In the genomic region with DNA sequence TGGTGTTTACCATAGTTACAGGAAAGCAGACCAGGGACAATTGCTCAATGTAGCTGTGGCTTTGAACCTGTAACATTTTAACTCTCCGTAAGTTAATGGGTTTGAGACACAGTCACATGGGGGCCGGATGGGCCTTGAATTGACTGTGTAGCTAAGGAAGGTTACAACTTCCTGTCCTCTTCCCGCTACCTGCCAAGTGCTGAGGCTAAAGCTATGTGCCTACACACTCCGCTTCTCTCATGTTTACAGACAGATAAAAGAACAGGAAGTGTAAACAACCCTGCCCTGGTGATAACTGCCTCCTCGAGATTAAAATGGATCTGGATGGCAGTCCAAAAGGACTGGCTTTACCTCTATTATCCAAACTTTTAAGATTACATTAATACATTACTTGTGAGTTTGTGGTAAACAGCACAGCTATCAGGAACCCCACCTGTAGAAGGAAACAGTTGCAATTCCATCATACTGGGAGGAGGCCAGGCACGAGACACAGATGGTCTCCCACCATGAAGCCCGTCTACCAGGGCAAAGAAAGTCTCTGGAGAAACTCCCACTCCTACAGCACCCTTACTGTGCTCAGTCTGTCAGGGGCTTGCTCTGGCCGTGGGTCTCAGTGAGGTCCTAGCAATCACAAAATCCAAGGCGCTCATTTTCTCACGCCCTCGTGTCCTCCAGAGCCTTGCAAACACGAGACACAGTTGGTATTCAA, we compare ENCODE assay signal across 8 mouse cellular contexts. TPM values are rescaled to one million over a fixed set of nuclear protein-coding genes. Genes with fewer than 3 reads are reported as not detected.
A peak's percentile ranks its signal among the peaks of the same experiment; 100 is the strongest.
DNase-seq lines count a peak whose midpoint lies in the region; ATAC-seq lines count a peak whose summit lies in the region.

No protein-coding gene starts in this region.

- WGBS in limb, embryonic 10.5 days, result 30% methylated on average over 12 of the region's 12 CpGs

- DNase-seq in embryo, embryonic 10 days (ENCODE audit: low spot score), result peak; percentile 15
- no peak for DNase-seq in embryo, embryonic 11 days
- DNase-seq in thymus, postnatal 0 days (ENCODE audit: low spot score), result peak; percentile 9
- no peak for DNase-seq in thymus, postnatal 10 days (ENCODE audit: low spot score in 2 of 2)
- DNase-seq in limb, embryonic 10.5 days (ENCODE audit: low spot score), result no peak
- peak; percentile 36 for DNase-seq in testis, postnatal 14 days (ENCODE audit: low spot score)
- DNase-seq in gastrocnemius, postnatal 25 days, result no peak

- H3K27me3 ChIP-seq in limb, embryonic 10.5 days (ENCODE audit: low read depth, poor library complexity, severe bottlenecking), result no peaks in the 10 kb centered on the region

- peak overlapping the region; percentile 66; the same call in 1 of the 2 replicates for H3K27ac ChIP-seq in limb, embryonic 10.5 days

- peak overlapping the region; percentile 32 for H3K4me3 ChIP-seq in limb, embryonic 10.5 days

- no peaks in the 10 kb centered on the region for H3K36me3 ChIP-seq in limb, embryonic 10.5 days

- peaks cover 15% of the 10 kb centered on the region for H3K4me1 ChIP-seq in limb, embryonic 10.5 days

- no peaks in the 10 kb centered on the region for H3K9me3 ChIP-seq in limb, embryonic 10.5 days (replicated peaks)

- ATAC-seq in activated CD4-positive, CD25-positive, alpha-beta regulatory T cell, adult 4 months, result no peak

RNA-seq across cellular contexts. Expression of a gene that starts 54.7 kb away (rescaled TPM):
- 24.0 and 26.0 TPM in 2 replicates for polyA plus RNA-seq in thymus, postnatal 0 days (2015; fragmentation: Nextera tagmentation; extraction: Ambion mirVana)
- polyA plus RNA-seq in limb, embryonic 10.5 days (2016; fragmentation: Nextera tagmentation; extraction: Ambion mirVana), result 8.6 and 13.0 TPM in 2 replicates
- 100 to 1,000 TPM; 158 to 195 TPM for total RNA-seq in gastrocnemius, postnatal 25 days (2021)
- polyA plus RNA-seq in activated CD4-positive, CD25-positive, alpha-beta regulatory T cell, adult 4 months (2017; shearing (Covaris generic)), result 10 to 100 TPM; 34.8 to 57.5 TPM

Comparison
In these comparisons a context has a peak if more than half of its experiments do, and no peak if none do; other contexts are left out.
1. DNase-seq: peak in embryo, embryonic 10 days (single experiment), thymus, postnatal 0 days (single experiment) and testis, postnatal 14 days (single experiment); none in embryo, embryonic 11 days (single experiment), thymus, postnatal 10 days (0 of 2), limb, embryonic 10.5 days (single experiment) and gastrocnemius, postnatal 25 days (single experiment).